Mouse (Mus musculus): ENCODE results near the gene Jtb.

Jtb gene

GRCm38 (mm10) chr3:90263121-90263771 is 31.8 kb downstream of the Jtb start:
- no peak for DNase-seq (ENCODE audit: low read depth, low spot score)

- DNase-seq (ENCODE audit: low read depth, low spot score), result no peak
These were observed 33.3 kb downstream of the Jtb start for GRCm38 (mm10) chr3:90264687-90265033.

GRCm38 (mm10) chr3:90265034-90265931 is 33.9 kb downstream of the Jtb start, which contains the start of gene Dennd4b:
TSS of gene Dennd4b (plus strand) at chr3:90265185.
- peak; percentile 76 for DNase-seq (ENCODE audit: low read depth, low spot score)

GRCm38 (mm10) chr3:90265932-90266741 is 34.7 kb downstream of the Jtb start:
- DNase-seq (ENCODE audit: low read depth, low spot score), result no peak

GRCm38 (mm10) chr3:90266901-90267775 is 35.7 kb downstream of the Jtb start:
- no peak for DNase-seq (ENCODE audit: low read depth, low spot score)

GRCm38 (mm10) chr3:90268190-90268589 is 36.8 kb downstream of the Jtb start:
- no peak for DNase-seq (ENCODE audit: low read depth, low spot score)

- DNase-seq (ENCODE audit: low read depth, low spot score), result no peak
These were observed 37.6 kb downstream of the Jtb start for GRCm38 (mm10) chr3:90268971-90269370.

- no peak for DNase-seq (ENCODE audit: low read depth, low spot score)
These were observed 39.4 kb downstream of the Jtb start for GRCm38 (mm10) chr3:90270784-90271183.

GRCm38 (mm10) chr3:90272170-90272569 is 40.8 kb downstream of the Jtb start:
- DNase-seq (ENCODE audit: low read depth, low spot score), result no peak

GRCm38 (mm10) chr3:90273855-90274254 is 42.5 kb downstream of the Jtb start:
- no peak for DNase-seq (ENCODE audit: low read depth, low spot score)

- no peak for DNase-seq (ENCODE audit: low read depth, low spot score)
These were observed 43.9 kb downstream of the Jtb start for GRCm38 (mm10) chr3:90275286-90275685.

GRCm38 (mm10) chr3:90276858-90277257 is 45.5 kb downstream of the Jtb start:
- no peak for DNase-seq (ENCODE audit: low read depth, low spot score)

- no peak for DNase-seq (ENCODE audit: low read depth, low spot score)
These were observed 46.4 kb downstream of the Jtb start for GRCm38 (mm10) chr3:90277793-90278192.

GRCm38 (mm10) chr3:90278211-90278610 is 46.8 kb downstream of the Jtb start:
- no peak for DNase-seq (ENCODE audit: low read depth, low spot score)

- DNase-seq (ENCODE audit: low read depth, low spot score), result no peak
These were observed 47.8 kb downstream of the Jtb start for GRCm38 (mm10) chr3:90279216-90279615.

- no peak for DNase-seq (ENCODE audit: low read depth, low spot score)
These were observed 48.3 kb downstream of the Jtb start for GRCm38 (mm10) chr3:90279743-90280142.

GRCm38 (mm10) chr3:90280708-90281107 is 49.3 kb downstream of the Jtb start:
- no peak for DNase-seq (ENCODE audit: low read depth, low spot score)

GRCm38 (mm10) chr3:90284150-90284549 is 52.8 kb downstream of the Jtb start:
- DNase-seq (ENCODE audit: low read depth, low spot score), result no peak

Data from retina, postnatal 7 days (tissue).